Mouse (Mus musculus) midbrain, postnatal 0 days (tissue): ENCODE data around the gene Zbtb1. TPM values are rescaled to one million over a fixed set of nuclear protein-coding genes. Genes with fewer than 3 reads are reported as not detected.
"Not testable (repeated sequence)": the region's sequence is repeated elsewhere in the genome, so short reads cannot be mapped to it uniquely, and the experiment has no call there.

Experiments used
- ATAC-seq: fragments of 200-750 bp; cut with Nextera tagmentation; 2 replicates; pipeline ENCODE4 v1.8.0; 2017; ENCODE audit warnings: moderate number of reproducible peaks, mild to moderate bottlenecking, moderate TSS enrichment, moderate library complexity; ENCODE audit not compliant: low FRiP score
- DNase-seq: peaks from one replicate; pipeline ENCODE4 v3.0.0-alpha.2; 2015; ENCODE audit warnings: low spot score
- H3K27ac ChIP-seq: fragments of 300-500 bp; sonication (generic); 2 replicates; pipeline ENCODE4 v1.5.1; 2014; ENCODE audit warnings: low read depth, mild to moderate bottlenecking, low read length, mixed read lengths
- H3K27me3 ChIP-seq: fragments of 300-500 bp; sonication (generic); 2 replicates; pipeline ENCODE4 v1.6.1; 2014; ENCODE audit warnings: low read length, control low read depth, mixed read lengths; ENCODE audit not compliant: insufficient read depth
- H3K36me3 ChIP-seq: fragments of 300-500 bp; sonication (generic); 2 replicates; pipeline ENCODE4 v1.6.1; 2014; ENCODE audit warnings: low read length, control low read depth, mixed read lengths; ENCODE audit not compliant: insufficient read depth
- H3K4me1 ChIP-seq: fragments of 300-500 bp; sonication (generic); 2 replicates; pipeline ENCODE4 v1.6.1; 2014; ENCODE audit warnings: mild to moderate bottlenecking, control low read depth, antibody characterized with exemption, low read length, mixed read lengths; ENCODE audit not compliant: insufficient read depth
- H3K4me2 ChIP-seq: fragments of 300-500 bp; sonication (generic); 2 replicates; pipeline ENCODE4 v1.6.1; 2014; ENCODE audit warnings: low read depth, mild to moderate bottlenecking, low read length, mixed read lengths; ENCODE audit not compliant: poor library complexity, severe bottlenecking
- H3K4me3 ChIP-seq: fragments of 300-500 bp; sonication (generic); 2 replicates; pipeline ENCODE4 v1.5.1; 2014; ENCODE audit warnings: low read depth, mild to moderate bottlenecking, low read length, moderate library complexity
- H3K9ac ChIP-seq: fragments of 300-500 bp; sonication (generic); replicated peaks from 2 replicates; pipeline ENCODE4 v1.6.1; 2014; ENCODE audit warnings: mild to moderate bottlenecking, low read length, moderate library complexity, mixed read lengths; ENCODE audit not compliant: poor library complexity, severe bottlenecking
- H3K9me3 ChIP-seq: fragments of 300-500 bp; sonication (generic); 2 replicates; pipeline ENCODE4 v1.6.1; 2016; ENCODE audit warnings: low read length, control low read depth
- CTCF ChIP-seq: IDR thresholded peaks from 2 replicates; pipeline ENCODE4 v1.5.1; 2016; ENCODE audit warnings: antibody characterized with exemption, mild to moderate bottlenecking
- WGBS: fragments of 180-500 bp; shearing (Covaris S2); extraction: QIAGEN DNeasy Blood & Tissue Kit; methylation state at CpG from one replicate; pipeline ENCODE4 v1.1.7; 2014; 5-methylcytosine and 5-hydroxymethylcytosine counted together
- polyA plus RNA-seq: library from polyadenylated mRNA; unstranded; fragments of >200 nt; fragmentation: Nextera tagmentation; extraction: Ambion mirVana; gene quantifications from 2 replicates; pipeline ENCODE4 v1.2.1, GENCODE M21; 2015
- total RNA-seq: library from RNA; depleted of rRNA; stranded (reverse); fragments of >200 nt; gene quantifications from 2 replicates; pipeline ENCODE4 v1.2.3, GENCODE M21; 2014; rRNA removed

Zbtb1 gene
- total and polyA plus RNA-seq, 2 experiments from 2014 or later, result 1.9 to 2.9 TPM

GRCm38 (mm10) chr12:76435084-76435483 is 65.0 kb downstream of the Zbtb1 start:
- Histone ChIP-seq H3K36me3 (no peaks in the 10 kb centered on the region), H3K9ac (no peak overlapping the region), H3K9me3 (no peaks in the 10 kb centered on the region), H3K27me3 (no peaks in the 10 kb centered on the region; the same call in 1 of the 2 replicates), H3K27ac (no peak overlapping the region), H3K4me3 (peak overlapping the region; percentile 21; the same call in 1 of the 2 replicates), H3K4me1 (0 out of 2 replicates have a peak, but pooled peaks cover 3% of the 10 kb centered on the region), H3K4me2 (peak overlapping the region; percentile 39)
- DNase-seq (no peak), ATAC-seq (no peak)
- 1% methylated on average over 16 of the region's 17 CpGs for WGBS
- TF ChIP-seq CTCF, result no peak

- H3K4me2 ChIP-seq, result no peak overlapping the region
- no peaks in the 10 kb centered on the region; the same call in 1 of the 2 replicates for H3K27me3 ChIP-seq
- DNase-seq (no peak), ATAC-seq (no peak)
- H3K9ac ChIP-seq, result no peak overlapping the region
- no peak for TF ChIP-seq CTCF
- 41% methylated on average over 8 of the region's 8 CpGs for WGBS
- 0 out of 2 replicates have a peak, but pooled peaks cover 3% of the 10 kb centered on the region for H3K4me1 ChIP-seq
- H3K4me3 ChIP-seq, result no peak overlapping the region
- no peak overlapping the region for H3K27ac ChIP-seq
- no peaks in the 10 kb centered on the region for H3K36me3 ChIP-seq
- no peaks in the 10 kb centered on the region for H3K9me3 ChIP-seq
Measured at GRCm38 (mm10) chr12:76435549-76435948, 65.5 kb downstream of the Zbtb1 start.

- H3K4me2 ChIP-seq, DNase-seq, H3K4me3 ChIP-seq, H3K27ac ChIP-seq, H3K4me1 ChIP-seq, H3K36me3 ChIP-seq, H3K27me3 ChIP-seq, ATAC-seq, H3K9ac ChIP-seq, H3K9me3 ChIP-seq: not testable (repeated sequence)
- WGBS, result 79% methylated on average over 6 of the region's 6 CpGs
Measured at GRCm38 (mm10) chr12:76443488-76443887, 73.4 kb downstream of the Zbtb1 start.

GRCm38 (mm10) chr12:76444359-76444772 is 74.3 kb downstream of the Zbtb1 start:
- no peaks in the 10 kb centered on the region for H3K4me1 ChIP-seq
- no peaks in the 10 kb centered on the region for H3K27me3 ChIP-seq
- TF ChIP-seq CTCF, result no peak
- DNase-seq, result no peak
- H3K27ac ChIP-seq, result no peak overlapping the region
- whole genome bisulfite sequencing, result 58% methylated on average over 10 of the region's 10 CpGs
- H3K4me3 ChIP-seq, result no peak overlapping the region
- no peak overlapping the region for H3K4me2 ChIP-seq
- no peaks in the 10 kb centered on the region for H3K36me3 ChIP-seq
- no peak for ATAC-seq
- no peaks in the 10 kb centered on the region for H3K9me3 ChIP-seq
- no peak overlapping the region for H3K9ac ChIP-seq

- WGBS, result 87% methylated on average over 6 of the region's 6 CpGs
- no peak for ATAC-seq
- no peak for TF ChIP-seq CTCF
Measured at GRCm38 (mm10) chr12:76444862-76445261, 74.8 kb downstream of the Zbtb1 start.

GRCm38 (mm10) chr12:76446201-76446600 is 76.1 kb downstream of the Zbtb1 start:
- no peaks in the 10 kb centered on the region for H3K27me3 ChIP-seq
- no peaks in the 10 kb centered on the region for H3K36me3 ChIP-seq
- H3K4me2 ChIP-seq, result no peak overlapping the region
- H3K4me3 ChIP-seq, result no peak overlapping the region
- H3K9me3 ChIP-seq, result no peaks in the 10 kb centered on the region
- DNase-seq (no peak), ATAC-seq (no peak)
- no peaks in the 10 kb centered on the region for H3K4me1 ChIP-seq
- no peak for TF ChIP-seq CTCF
- H3K27ac ChIP-seq, result no peak overlapping the region
- WGBS, result 72% methylated on average over 11 of the region's 11 CpGs
- no peak overlapping the region for H3K9ac ChIP-seq

More at GRCm38 (mm10) chr12:76444862-76445261, 74.8 kb downstream of the Zbtb1 start:
- DNase-seq, result no peak
- Histone ChIP-seq H3K9ac (no peak overlapping the region), H3K4me2 (no peak overlapping the region), H3K4me3 (no peak overlapping the region), H3K36me3 (no peaks in the 10 kb centered on the region), H3K4me1 (no peaks in the 10 kb centered on the region), H3K27ac (no peak overlapping the region), H3K27me3 (no peaks in the 10 kb centered on the region), H3K9me3 (no peaks in the 10 kb centered on the region)

Other genes with a start within 250 kb of the Zbtb1 start
- gene Esr2, start 193.0 kb upstream of the Zbtb1 start, total RNA-seq, result 0.19 and 0.44 TPM in 2 replicates
- gene Esr2, start 193.0 kb upstream of the Zbtb1 start, polyA plus RNA-seq, result 0.20 and 0.25 TPM in 2 replicates
- gene Tex21, start 123.5 kb upstream of the Zbtb1 start, total RNA-seq, result not detected in 2 replicates
- not detected in 2 replicates for gene Tex21, start 123.5 kb upstream of the Zbtb1 start, polyA plus RNA-seq
- gene Mthfd1, start 115.0 kb upstream of the Zbtb1 start, total RNA-seq, result 23.7 and 25.6 TPM in 2 replicates
- 25.1 and 26.7 TPM in 2 replicates for gene Mthfd1, start 115.0 kb upstream of the Zbtb1 start, polyA plus RNA-seq
- 17.2 and 18.0 TPM in 2 replicates for gene Akap5, start 45.4 kb upstream of the Zbtb1 start, total RNA-seq
- 9.4 and 10.7 TPM in 2 replicates for gene Akap5, start 45.4 kb upstream of the Zbtb1 start, polyA plus RNA-seq
- gene Zbtb25, start 664 bp upstream of the Zbtb1 start, total RNA-seq, result 19.9 and 24.4 TPM in 2 replicates
- 10.9 and 11.5 TPM in 2 replicates for gene Zbtb25, start 664 bp upstream of the Zbtb1 start, polyA plus RNA-seq
- gene Hspa2, start 33.9 kb downstream of the Zbtb1 start, total RNA-seq, result 10.2 and 13.6 TPM in 2 replicates
- gene Hspa2, start 33.9 kb downstream of the Zbtb1 start, polyA plus RNA-seq, result 7.6 and 8.8 TPM in 2 replicates
- 0.27 and 0.94 TPM in 2 replicates for gene Ppp1r36, start 47.3 kb downstream of the Zbtb1 start, total RNA-seq
- gene Ppp1r36, start 47.3 kb downstream of the Zbtb1 start, polyA plus RNA-seq, result 1.5 and 2.0 TPM in 2 replicates
- 6.2 and 8.4 TPM in 2 replicates for gene Plekhg3, start 160.6 kb downstream of the Zbtb1 start, total RNA-seq
- gene Plekhg3, start 160.6 kb downstream of the Zbtb1 start, polyA plus RNA-seq, result 0.71 and 1.2 TPM in 2 replicates